Mouse (Mus musculus): ENCODE results near the gene Slc44a3.

Gene Slc44a3

DNA sequence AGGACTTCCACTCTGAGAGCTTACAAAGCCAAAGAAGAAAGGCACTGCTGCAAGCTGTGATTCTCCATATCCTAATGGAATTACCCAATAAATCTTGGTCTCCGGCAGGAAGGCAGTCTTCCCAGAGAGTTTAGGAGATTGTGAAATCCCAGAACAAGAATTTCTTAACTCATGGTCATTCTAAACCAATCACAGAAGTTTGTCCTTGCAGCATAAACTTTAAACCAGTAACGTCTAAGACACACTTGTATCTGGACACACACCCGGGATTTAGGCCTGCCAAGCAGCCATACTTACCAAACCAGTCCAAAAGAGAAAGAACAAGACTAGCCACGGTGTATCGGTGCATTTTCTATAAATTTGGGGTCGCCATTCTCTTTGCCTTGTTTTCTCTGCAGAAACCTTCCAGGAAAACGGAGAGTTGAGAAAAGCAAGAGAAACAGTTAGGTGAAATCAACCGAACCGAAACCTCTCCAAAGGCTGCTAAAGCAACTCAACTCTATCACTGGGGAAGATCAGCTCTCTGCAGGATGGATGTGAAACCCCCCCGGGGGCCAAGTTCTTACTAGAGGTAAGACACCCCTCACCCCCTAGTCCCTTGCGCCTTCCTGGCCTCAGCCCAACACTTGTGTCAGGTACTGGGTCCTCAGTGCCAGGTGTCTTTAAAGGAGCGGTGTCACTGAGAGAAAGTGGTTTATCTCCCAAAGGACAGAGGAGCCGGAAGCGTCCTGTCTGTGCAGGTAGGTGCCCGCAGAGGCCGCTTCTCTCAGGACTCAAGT, 645 bp downstream of the Slc44a3 start:
- POLR2A ChIA-PET = interaction anchor here in 3 of 4 experiments (0.5 to 4.0 kb wide), 28 partner anchors 8 to 284 kb away, joined by 3 to 23 read pairs (median 4); partner anchors contain the start of gene Abcd3 (in 1 of the 3)
- CTCF ChIA-PET = interaction anchor here in 3 of 4 experiments (1.0 to 2.1 kb wide), 11 partner anchors 8 to 368 kb away, joined by 3 to 9 read pairs (median 5); partner anchors contain the start of genes Abcd3 (in 1 of the 3) and Rwdd3 (in 1 of the 3)

DNA sequence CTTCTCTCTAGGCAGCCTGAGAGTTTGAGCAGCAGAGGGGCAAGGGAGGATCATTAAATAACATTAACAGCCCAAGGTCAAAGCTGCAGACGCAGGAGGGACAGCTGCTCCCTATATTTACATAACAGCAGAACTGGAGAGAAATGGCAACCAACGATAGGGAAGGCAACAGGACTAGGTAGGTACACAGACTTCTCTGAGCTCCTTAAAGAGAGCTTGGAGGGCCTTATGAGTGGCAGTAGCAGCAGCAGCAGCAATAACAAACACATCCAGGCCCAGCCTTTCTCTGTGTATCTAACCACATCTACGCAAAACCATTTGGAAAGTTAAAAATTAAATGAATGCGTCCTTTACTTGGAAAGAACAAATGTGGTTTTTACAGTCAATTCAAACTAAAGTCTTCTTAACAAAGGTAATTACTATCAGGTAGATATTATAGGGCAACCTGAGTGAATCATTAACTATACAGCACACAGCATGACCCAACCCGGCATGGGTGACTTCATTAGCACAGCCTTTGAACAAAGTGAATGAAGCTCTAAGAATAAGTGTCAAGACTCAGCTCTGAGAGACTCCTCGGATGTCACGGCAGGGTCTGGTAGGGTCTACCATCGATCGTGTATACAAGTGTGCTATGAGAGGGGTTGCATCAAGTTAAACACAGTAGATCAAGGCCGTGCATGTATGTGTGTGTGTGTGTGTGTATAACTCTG, 1.5 kb downstream of the Slc44a3 start:
- CTCF ChIA-PET = interaction anchor here in 3 of 4 experiments (0.7 to 2.1 kb wide), 13 partner anchors 9 to 359 kb away, joined by 3 to 9 read pairs (median 4); partner anchors contain the start of genes Abcd3 (in 1 of the 3) and Rwdd3 (in 1 of the 3)

DNA sequence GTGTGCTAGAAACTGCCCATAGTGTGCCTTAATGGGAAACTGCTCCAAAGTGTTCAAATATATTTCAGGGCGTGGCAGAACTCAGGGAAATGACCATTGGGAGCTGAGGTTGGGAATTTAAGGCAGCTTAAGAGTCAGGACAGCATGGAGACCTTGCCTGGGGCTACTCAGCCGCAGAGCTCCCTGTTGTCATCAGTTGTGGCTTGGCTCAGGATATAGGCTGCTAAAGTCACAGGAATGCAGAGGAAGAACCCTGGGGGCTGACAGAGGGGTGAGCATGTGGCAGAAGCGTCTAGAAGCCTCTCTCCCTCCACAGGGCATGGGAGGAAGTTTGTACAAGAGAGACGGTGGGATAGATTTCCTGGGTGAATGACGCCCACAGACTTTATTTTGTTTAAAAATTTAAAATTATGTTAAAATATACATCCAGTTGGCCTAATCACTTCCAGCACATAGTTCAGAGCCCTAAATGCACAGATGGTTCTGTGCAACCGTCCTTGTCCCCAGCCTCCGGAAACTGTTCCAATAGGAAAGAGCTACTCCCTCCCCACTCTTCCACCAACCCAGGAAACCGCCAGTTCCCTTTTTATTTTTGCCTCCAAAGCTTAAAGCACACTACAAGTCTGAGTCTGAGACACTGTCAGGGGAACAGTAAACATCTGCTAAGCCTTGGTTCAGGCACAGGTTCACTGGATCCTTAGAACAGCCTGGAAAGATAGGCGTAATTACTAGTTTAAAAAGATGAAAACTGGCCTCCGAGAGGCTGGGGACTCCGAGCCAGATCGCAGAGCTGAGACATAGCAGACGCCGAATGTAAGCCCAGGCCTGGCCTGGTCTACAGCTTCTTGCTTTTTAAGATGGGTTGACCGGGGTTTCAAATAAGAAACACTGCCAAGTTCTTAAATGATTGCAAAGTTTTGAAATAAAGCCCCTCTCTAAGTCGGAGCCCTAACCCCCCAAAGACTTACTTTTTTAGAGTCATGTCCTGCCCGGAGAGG, 5.8 kb downstream of the Slc44a3 start:
- CTCF ChIA-PET = interaction anchor here in 3 of 4 experiments (0.6 to 1.8 kb wide), 3 partner anchors 210 to 438 kb away, joined by 4 to 7 read pairs (median 6); partner anchors contain the start of gene Rwdd3 (in 1 of the 3)
- POLR2A ChIA-PET = interaction anchor here in 3 of 4 experiments (0.6 to 2.5 kb wide), 14 partner anchors 8 to 235 kb away, joined by 3 to 11 read pairs (median 3); partner anchors contain the start of gene Alg14 (in 1 of the 3)

More for the DNA sequence above, 1.5 kb downstream of the Slc44a3 start:
- POLR2A ChIA-PET = interaction anchor here (0.6 to 4.0 kb wide), 44 partner anchors 8 to 567 kb away, joined by 3 to 23 read pairs (median 4); partner anchors contain the start of gene Abcd3 (in 1 of the 4)

DNA sequence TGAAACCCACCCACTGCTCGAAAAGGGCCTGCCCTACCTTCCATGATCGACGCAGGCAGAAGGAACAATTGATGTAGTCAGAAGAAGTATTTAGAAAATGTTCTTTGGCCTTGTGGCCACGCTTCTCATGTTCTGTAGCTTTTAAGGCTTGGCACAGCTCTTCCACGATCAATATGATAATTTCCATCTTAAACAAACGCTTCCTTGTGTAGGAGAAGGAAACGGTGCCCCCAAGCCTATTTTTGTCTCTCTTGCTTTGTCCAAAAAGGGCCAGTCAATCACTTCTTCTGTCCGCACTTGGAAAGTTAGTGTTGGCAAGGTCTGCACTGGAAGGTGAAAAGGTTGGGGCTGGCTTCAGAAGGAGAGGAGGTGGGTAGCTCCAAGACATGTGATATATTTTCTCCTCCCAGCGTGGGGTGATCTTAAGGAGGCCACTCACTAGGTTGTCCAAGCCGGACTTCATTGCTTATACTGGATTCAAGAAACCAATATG, 10.5 kb downstream of the Slc44a3 start:
- ChIA-PET CTCF (interaction anchor here in 2 of 4 experiments (0.7 to 0.9 kb wide), 2 partner anchors 93 to 214 kb away, joined by 3 to 10 read pairs; no protein-coding TSS in a partner anchor), POLR2A (interaction anchor here in 3 of 4 experiments (0.7 to 1.7 kb wide), 6 partner anchors 9 to 375 kb away, joined by 3 to 4 read pairs (median 3); no protein-coding TSS in a partner anchor)

DNA sequence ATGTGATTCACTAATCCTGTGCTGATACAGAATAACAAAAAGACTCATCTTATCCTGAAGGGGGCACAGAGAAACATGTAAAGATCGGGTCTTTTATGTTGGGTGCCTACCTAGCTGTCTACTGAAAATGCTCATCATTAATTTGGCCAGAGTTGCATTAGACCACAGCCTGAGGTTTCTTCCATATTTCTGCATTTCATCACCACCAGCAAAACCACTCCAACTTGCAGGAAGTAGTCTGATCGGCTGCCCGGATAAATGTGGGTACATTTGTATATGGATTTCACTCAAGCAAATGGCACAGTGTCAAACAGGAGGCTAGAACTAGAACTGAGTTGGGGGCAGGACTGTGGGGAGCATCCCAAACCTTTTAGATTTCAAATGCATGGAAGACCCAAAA, 11.1 kb downstream of the Slc44a3 start:
- ChIA-PET POLR2A (interaction anchor here in 3 of 4 experiments (0.7 to 1.7 kb wide), 5 partner anchors 9 to 374 kb away, joined by 3 to 4 read pairs (median 3); no protein-coding TSS in a partner anchor), CTCF (no interaction called here)

DNA sequence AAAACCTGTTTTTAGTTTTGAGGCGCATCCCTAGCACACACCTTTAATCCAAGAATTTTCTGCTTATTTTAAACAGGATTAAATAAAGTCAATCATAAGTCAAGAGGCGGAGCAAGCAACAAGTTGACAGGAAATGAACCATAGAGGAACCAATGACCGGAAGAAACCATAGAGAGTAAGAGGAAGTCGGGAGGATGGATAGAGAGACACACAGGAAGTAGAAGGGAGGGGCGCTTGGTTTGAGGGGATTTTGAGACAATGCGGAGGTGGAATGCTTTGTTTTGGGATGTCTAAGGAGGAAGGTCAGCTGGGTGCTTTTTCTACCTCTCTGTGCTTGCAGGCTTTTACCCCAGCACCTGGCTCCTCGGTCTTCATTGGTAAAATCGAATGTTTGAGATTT, 15.2 kb downstream of the Slc44a3 start:
- CTCF ChIA-PET = interaction anchor here in 1 of 4 experiments (0.6 to 1.8 kb wide), 3 partner anchors 14 to 209 kb away, joined by 3 to 4 read pairs (median 3); no protein-coding TSS in a partner anchor

DNA sequence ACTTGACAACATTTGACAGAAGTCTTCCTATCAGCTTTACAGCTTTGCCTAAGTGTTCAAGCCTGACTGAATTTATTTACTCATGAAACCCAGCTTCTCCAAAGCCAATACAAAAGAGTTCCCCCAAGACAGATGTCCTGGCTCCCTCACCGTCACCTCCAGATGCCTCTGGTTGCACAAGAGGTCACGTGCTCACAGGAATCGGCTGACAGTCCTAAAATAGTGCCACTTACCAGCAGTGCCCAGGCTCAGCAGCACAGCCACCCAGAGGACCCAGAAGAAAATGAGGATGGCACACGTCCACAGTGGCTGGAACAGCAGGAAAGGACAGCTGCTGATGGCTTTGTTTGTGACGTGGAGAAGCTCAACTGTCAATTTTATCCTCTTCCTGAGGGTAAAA, 23.1 kb downstream of the Slc44a3 start:
- ChIA-PET POLR2A (interaction anchor here in 2 of 4 experiments (0.9 to 1.2 kb wide), 4 partner anchors 12 to 232 kb away, joined by 3 to 4 read pairs (median 4); no protein-coding TSS in a partner anchor), CTCF (interaction anchor here in 1 of 4 experiments (1.2 kb wide), 1 partner anchor 9 kb away, joined by 3 read pairs; no protein-coding TSS in a partner anchor)

More for the DNA sequence above, 15.2 kb downstream of the Slc44a3 start:
- POLR2A ChIA-PET = interaction anchor here in 3 of 4 experiments (0.6 to 3.8 kb wide), 27 partner anchors 9 to 338 kb away, joined by 3 to 23 read pairs (median 4); partner anchors contain the start of genes Alg14 (in 2 of the 3) and Slc44a3 (in 1 of the 3)

DNA sequence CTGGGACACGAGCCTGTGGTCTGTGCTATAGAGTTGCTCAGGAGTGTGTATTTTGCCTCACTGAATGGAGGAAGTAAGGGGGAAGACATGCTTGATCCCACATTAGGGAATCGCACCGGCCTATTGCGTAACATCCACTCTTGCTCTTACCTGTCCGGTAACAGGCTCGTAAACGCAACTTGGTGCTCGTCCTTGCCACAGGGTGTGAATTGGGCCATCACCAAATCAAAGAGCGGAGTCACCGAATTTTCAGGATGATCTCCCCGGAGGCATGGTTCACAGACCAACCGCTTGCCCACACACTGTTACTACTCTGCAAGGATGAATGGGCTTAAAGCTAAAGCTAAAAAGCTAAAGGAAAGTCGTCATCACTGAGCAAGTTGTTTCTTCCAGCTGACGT, 24.5 kb downstream of the Slc44a3 start:
- POLR2A ChIA-PET = interaction anchor here in 2 of 4 experiments (1.0 to 4.2 kb wide), 6 partner anchors 9 to 52 kb away, joined by 3 to 20 read pairs (median 8); partner anchors contain the start of gene Slc44a3 (in 1 of the 2)
- CTCF ChIA-PET = interaction anchor here in 2 of 4 experiments (0.6 to 0.9 kb wide), 2 partner anchors 62 to 229 kb away, joined by 3 to 4 read pairs; no protein-coding TSS in a partner anchor

DNA sequence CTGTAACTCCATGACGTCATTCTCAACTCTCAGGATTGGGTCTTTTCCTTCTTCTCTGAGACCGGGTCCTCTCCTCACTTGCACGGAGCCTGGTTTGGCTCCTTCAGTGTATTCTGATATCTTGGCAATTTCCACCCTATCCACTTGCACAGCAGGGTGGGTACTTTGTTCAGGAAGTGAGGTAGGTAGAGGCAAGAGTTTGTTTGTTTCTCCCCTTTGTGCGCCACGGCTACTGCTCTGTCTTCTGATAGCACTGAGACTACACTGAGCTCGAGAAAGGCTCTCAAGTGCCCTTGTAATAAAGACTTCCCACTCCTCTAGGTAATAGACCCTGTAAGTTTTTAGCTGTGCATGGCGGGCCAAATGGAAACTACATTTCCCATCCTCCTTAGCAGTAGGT, 25.4 kb downstream of the Slc44a3 start:
- CTCF ChIA-PET = interaction anchor here in 1 of 4 experiments (0.7 to 1.2 kb wide), 2 partner anchors 199 to 262 kb away, joined by 4 read pairs; no protein-coding TSS in a partner anchor
- POLR2A ChIA-PET = interaction anchor here in 3 of 4 experiments (0.5 to 4.2 kb wide), 35 partner anchors 9 to 1044 kb away, joined by 3 to 20 read pairs (median 4); partner anchors contain the start of genes Alg14 (in 2 of the 3), Cnn3 (in 1 of the 3), Rwdd3 (in 1 of the 3) and Slc44a3 (in 1 of the 3)

DNA sequence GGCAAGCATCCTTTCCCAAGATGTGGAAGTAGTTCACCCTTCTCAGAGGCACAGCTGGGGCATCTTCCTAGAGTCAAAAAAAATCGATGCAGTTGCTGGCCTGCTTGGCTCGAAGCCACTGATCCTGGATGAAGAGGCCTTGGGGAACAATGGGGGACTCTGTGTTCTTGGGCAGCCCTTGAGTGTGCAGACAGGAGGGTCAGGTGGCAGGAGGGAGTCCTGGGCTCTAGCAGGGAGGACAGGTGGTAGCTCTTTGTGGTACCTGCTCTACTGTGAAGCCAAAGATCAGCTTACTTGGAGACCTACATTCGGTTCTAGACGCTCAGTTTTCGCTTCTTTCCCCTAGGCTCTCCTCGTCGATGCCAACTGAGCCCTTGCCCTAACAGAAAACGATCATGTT, 26.0 kb downstream of the Slc44a3 start:
- CTCF ChIA-PET = interaction anchor here in 1 of 4 experiments (1.2 kb wide), 1 partner anchor 263 kb away, joined by 4 read pairs; no protein-coding TSS in a partner anchor

DNA sequence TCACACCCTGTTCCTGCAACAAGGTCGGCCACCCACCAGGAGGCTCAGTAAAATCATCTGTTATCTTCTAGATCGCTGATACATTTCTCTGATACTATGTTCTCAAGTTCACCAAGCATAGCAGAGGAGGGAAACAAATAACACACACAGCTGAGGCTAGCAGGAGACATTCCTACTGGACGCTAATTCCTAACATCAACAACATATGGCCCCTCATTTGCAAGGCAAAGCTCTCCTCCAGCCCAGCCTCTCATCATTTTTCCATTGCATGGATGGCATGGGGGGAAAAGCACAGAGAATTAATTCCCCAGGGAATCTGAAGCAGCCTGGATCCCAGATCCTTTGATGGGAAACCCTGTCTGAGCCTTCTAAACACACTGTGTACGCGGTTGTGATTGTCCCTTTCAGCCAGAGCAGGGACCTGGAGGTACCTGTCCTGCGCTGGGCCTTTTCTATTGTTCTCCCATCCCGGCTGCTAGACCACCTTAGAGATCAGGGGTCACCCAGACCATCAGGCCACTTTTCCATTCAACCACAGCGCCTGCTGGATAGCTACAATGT, 27.2 kb downstream of the Slc44a3 start:
- POLR2A ChIA-PET = interaction anchor here in 2 of 4 experiments (0.9 to 4.2 kb wide), 9 partner anchors 11 to 214 kb away, joined by 3 to 20 read pairs (median 7); partner anchors contain the start of gene Alg14 (in 1 of the 2)
- CTCF ChIA-PET = interaction anchor here in 1 of 4 experiments (0.6 kb wide), 1 partner anchor 137 kb away, joined by 4 read pairs; no protein-coding TSS in a partner anchor

More for the DNA sequence above, 26.0 kb downstream of the Slc44a3 start:
- POLR2A ChIA-PET = interaction anchor here (0.5 to 4.2 kb wide), 26 partner anchors 10 to 1045 kb away, joined by 3 to 20 read pairs (median 4); partner anchors contain the start of genes Alg14 (in 2 of the 4), Cnn3 (in 1 of the 4), Rwdd3 (in 1 of the 4) and Slc44a3 (in 1 of the 4)

DNA sequence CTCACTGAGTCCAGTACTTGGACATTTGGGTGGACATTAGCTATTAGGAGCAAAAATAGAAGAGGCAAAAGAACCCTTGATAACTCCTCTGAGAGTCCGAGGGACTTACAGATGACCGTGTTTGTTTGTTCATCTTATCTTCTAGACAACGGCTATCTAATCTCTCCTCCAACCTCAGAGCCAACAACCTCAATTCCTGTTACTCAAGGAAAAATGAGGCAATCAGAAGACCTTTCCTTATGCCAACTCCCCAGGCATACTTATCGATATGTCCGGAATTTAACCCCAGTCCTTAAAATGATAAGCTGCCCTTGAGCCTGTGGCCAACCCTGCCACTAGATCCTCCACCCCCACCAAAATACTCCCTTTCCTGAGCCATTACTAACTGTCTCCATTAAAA, 31.5 kb downstream of the Slc44a3 start:
- POLR2A ChIA-PET = interaction anchor here in 3 of 4 experiments (1.0 to 3.2 kb wide), 4 partner anchors 41 to 82 kb away, joined by 3 to 8 read pairs (median 6); no protein-coding TSS in a partner anchor
- CTCF ChIA-PET = interaction anchor here in 3 of 4 experiments (0.6 to 3.3 kb wide), 9 partner anchors 21 to 304 kb away, joined by 3 to 25 read pairs (median 5); no protein-coding TSS in a partner anchor

DNA sequence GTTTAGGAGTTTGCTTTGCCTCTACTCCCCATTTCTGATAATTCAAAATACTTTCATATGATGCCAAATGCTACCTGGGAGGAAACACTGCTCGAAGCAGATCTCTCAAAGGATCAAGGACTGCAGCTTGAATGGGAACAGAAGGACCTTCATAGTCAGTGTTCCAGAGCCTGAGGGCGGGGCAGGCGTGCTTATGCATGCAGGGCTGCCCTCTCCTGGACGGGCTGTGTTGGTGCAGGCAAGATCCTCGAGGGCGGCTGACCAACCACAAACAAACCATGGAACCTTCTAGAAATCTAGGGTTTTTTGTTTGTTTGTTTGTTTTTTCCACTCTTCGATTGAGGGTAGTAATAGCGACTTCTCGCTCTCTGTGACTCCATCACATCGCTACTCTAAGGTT, 32.0 kb downstream of the Slc44a3 start:
- ChIA-PET POLR2A (interaction anchor here in 3 of 4 experiments (0.5 to 3.2 kb wide), 15 partner anchors 9 to 424 kb away, joined by 3 to 10 read pairs (median 3); no protein-coding TSS in a partner anchor), CTCF (interaction anchor here (0.5 to 3.3 kb wide), 23 partner anchors 9 to 329 kb away, joined by 3 to 25 read pairs (median 3); partner anchors contain the start of genes Alg14 (in 1 of the 4) and Rwdd3 (in 1 of the 4))

DNA sequence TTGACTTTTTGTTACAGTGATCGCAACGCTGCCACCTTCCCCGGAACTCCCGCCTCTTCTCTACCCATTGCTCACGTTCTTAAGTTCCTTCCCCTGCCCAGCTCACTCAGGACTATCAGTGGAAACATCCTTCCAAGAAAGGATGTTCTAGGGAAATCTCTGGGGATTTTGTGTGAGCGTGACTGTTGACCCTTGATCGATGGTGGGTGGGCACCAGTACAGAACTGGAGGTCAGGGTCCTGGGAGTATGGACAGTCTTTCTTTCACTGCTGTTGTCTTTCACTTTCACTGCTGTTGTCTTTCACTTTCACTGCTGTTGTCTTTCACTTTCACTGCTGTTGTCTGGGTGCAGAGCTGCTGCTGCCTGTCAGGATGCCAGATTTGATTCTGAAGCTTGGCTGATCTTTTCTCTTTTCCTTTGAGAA, 38.2 kb downstream of the Slc44a3 start:
- POLR2A ChIA-PET = interaction anchor here in 1 of 4 experiments (1.3 kb wide), 1 partner anchor 118 kb away, joined by 3 read pairs; no protein-coding TSS in a partner anchor
- CTCF ChIA-PET = interaction anchor here in 1 of 4 experiments (0.6 kb wide), 1 partner anchor 104 kb away, joined by 5 read pairs; no protein-coding TSS in a partner anchor

DNA sequence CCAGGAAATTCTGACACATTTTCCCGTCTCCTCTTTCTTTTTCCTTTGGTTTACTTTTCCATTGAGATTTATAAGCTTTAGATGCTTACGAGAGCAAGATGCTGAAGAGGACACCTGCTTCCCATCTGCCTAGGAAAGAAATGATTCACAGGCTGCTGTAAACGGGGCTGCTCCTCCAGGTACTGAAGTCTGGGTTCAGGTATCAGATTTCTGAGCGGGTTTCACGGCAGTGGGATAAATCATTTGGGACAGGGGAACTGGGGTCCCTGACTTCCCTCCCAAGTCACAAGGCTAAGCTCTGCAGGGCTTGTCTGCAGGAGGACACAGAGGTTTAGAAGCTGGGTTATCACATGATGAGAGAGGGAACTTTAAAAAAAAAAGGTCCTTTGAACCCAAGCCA, 40.2 kb downstream of the Slc44a3 start:
- CTCF ChIA-PET = no interaction called here

More for the DNA sequence above, 40.2 kb downstream of the Slc44a3 start:
- POLR2A ChIA-PET = interaction anchor here in 3 of 4 experiments (0.6 to 1.3 kb wide), 4 partner anchors 46 to 1674 kb away, joined by 3 to 9 read pairs (median 3); no protein-coding TSS in a partner anchor
